Mouse (Mus musculus): Measurements from ENCODE around the gene Gmppb.

Gene Gmppb

GRCm38 (mm10) chr9:108051931-108052220, 2.8 kb downstream of the Gmppb start:
- no peak for DNase-seq

DNA sequence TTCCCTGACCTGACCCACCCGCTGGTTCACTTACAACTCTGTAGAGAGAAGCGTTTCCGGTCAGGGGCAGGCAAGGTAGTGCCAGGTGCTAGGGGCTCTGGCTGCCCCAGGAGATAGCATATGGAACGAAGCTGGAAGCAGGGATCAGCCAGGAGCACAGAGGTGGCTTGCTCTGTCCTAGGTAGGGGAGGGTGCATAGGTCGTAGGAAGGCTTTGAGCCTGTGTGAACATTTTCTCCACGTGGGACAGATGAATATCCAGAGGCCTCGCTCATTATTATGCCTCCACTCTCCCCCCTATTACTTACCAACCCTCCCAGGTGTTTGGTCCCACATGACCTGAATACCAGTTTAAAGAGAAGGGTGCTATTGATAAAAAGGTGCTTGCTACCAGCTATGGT, 3.4 kb downstream of the Gmppb start:
- no peak for DNase-seq

- DNase-seq: peak; percentile 98
Observed at GRCm38 (mm10) chr9:108052885-108053664, 4.0 kb downstream of the Gmppb start, which contains the start of gene Amigo3. Gene Amigo3, plus strand, starts transcription at chr9:108053159.

DNA sequence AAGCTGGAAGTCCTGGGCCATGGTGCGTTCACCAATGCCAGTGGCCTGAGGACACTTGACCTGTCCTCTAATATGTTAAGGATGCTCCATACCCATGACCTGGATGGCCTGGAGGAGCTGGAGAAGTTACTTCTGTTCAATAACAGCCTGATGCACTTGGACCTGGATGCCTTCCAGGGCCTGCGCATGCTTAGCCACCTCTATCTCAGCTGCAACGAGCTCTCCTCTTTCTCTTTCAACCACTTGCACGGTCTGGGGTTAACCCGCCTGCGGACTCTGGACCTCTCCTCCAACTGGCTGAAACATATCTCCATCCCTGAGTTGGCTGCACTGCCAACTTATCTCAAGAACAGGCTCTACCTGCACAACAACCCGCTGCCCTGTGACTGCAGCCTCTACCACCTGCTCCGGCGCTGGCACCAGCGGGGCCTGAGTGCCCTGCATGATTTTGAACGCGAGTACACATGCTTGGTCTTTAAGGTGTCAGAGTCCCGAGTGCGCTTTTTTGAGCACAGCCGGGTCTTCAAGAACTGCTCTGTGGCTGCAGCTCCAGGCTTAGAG, 4.7 kb downstream of the Gmppb start:
- DNase-seq: no peak

DNA sequence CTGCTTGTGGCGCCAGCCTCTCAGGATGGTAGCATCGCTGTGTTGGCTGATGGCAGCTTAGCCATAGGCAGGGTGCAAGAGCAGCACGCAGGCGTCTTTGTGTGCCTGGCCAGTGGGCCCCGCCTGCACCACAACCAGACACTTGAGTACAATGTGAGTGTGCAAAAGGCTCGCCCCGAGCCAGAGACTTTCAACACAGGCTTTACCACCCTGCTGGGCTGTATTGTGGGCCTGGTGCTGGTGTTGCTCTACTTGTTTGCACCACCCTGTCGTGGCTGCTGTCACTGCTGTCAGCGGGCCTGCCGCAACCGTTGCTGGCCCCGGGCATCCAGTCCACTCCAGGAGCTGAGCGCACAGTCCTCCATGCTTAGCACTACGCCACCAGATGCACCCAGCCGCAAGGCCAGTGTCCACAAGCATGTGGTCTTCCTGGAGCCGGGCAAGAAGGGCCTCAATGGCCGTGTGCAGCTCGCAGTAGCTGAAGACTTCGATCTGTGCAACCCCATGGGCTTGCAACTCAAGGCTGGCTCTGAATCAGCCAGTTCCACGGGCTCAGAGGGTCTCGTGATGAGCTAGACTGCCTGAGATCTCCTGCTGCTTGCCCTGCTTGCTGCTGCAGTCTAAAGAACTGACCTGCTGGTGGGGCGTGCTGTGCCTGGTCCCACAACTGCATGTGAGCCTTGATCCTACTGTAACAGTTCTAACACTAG, 5.4 kb downstream of the Gmppb start:
- DNase-seq: no peak

- DNase-seq: no peak
Observed at GRCm38 (mm10) chr9:108055061-108055460, 6.0 kb downstream of the Gmppb start.

DNA sequence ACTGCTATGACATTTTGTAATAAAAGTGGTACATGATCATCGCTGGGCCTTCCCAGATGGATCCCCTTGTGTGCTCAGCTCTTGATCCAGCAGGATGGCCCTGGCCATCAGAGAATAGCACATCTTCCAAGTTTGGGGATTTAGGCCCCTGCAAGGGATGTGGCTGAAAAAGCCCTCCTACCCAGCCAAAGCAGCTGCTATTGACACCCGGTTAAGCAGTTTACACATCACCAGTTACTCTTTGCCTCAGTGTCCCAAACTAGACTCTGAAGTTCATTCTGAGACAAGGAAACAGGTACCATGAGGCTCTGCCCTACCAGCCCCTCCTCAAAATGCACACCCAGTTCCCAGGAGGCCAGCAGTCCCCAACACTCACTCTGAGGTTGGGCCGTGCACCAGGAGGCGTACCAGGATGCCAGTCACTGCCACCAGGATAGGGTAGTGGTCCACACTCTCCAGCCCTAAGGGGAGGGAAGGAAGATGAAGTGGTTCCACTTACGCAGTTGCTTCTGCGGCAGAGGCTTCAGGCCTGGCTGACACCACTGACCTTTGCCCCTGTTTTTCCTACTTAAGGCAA, 6.7 kb downstream of the Gmppb start:
- no peak for DNase-seq

DNA sequence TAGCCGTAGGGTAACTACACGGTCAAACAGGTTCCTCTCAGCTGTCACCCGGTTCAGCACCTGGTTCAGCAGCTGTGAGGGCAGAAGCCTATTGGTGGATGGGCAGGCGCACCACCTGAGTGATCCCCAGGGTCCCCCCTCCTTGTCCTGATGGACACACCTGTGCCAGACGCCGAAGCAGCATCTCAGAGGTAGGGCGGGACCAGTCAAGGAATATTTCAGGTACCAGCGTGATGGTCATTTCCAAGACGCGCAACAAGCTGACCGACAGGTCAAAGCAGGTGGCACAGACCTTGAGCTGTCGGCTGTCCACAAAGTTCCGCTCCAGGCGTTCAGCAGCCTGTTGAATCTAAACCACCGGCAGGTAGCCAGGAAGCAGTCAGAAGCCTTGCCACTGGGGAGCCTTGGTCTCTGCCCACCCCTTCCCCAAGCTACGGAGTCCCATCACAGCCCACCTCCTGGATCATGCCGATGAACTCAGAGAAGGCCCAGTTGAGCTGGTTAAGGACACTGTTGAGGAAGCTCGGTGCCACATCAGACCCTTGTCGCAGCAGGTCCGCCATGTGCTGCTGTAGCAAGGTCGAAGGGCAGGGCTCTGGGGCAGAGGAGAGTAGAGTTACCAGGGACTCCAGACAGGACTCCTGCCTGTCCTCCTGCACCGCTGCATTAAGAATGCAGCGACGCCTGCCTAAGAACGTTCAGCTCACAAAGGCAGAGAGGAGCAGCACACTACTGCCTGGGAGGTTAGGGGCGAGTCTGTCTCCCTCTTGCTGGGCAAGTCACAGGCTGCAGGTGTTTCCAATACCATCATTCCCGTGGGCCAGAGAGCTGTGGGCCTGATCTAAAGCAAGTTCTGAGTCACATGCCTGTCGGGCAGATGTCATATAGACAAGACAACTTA, 7.6 kb downstream of the Gmppb start:
- no peak for DNase-seq

DNA sequence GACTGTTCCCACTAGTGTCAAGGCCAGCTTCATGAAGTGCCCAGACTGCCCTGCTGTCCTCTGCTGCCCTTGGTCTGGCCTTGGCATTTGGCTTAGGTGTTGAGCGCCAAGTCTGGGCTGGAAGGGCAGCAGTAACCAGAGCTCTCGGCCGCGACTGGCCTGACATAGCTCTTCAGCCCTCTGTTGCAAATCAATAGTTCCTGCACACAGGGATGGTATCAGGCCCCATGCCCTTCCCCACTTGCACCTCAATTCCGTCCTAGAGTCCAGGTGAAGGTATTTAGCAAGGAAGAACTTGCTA, 8.2 kb downstream of the Gmppb start:
- DNase-seq: no peak

GRCm38 (mm10) chr9:108058291-108058690, 9.2 kb downstream of the Gmppb start:
- DNase-seq: no peak

GRCm38 (mm10) chr9:108062142-108062541, 13.1 kb downstream of the Gmppb start:
- no peak for DNase-seq

GRCm38 (mm10) chr9:108063361-108063760, 14.3 kb downstream of the Gmppb start:
- DNase-seq: no peak

GRCm38 (mm10) chr9:108065491-108066011, 16.5 kb downstream of the Gmppb start:
- DNase-seq: peak; percentile 78

DNA sequence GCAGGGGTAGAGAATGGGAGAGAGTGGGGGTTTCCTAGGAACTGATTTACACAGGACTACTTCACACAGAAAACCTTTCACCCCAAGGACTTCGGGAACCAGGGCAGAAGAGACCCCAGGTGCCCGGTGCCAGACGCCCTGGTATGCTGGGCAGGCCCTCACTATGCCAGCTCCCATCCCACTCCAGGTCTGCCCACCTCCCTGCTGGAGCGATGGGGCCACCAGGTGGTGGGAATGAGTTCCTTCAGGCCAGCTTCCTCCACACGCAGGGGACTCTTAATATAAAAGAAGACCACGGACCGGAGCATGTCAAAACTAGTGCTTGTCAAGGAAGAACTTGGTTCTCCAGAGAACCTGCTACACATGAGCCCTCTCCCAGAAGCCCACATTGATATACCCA, 18.2 kb downstream of the Gmppb start:
- no peak for DNase-seq

DNA sequence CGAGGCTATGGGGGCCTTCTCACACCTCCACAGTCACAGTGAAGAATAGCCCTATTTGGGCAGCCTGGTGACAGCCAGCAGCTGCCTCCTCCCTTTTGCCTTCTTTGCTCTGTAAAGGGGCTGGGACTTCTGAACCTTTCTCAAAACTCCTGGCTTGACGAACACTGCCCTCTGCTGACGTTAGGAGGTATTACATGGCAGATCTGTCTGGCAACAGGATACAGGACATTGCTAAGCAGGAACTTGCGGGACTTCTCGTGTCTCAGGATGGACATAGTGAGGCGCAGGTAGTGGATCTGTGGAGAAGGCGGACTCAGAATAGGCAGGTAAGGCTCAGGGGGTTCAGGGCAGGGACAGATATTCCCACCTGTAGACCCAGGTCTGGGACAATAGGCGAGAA, 18.9 kb downstream of the Gmppb start:
- peak; percentile 87 for DNase-seq

DNA sequence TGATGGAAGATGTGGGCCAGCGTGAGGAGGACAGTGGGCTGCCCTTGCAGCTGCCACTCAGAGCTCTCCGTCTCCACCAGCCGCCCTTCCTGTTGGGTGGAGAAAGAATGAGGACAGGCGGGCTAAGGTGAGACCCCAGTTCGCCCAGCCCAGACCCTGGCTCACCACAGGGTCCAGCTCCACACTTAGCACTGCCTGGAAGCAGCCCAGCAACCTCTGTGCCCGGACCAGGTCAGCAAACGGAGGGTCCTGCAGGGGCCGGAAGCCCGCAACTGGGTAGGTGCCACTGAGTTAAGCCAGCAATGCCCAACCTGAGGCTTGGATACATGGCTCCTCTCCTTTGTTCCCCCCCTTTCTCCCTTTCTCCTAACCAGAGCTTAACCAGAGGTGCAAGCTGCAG, 20.0 kb downstream of the Gmppb start:
- DNase-seq: no peak

- DNase-seq: no peak
Observed at GRCm38 (mm10) chr9:108069529-108069928, 20.5 kb downstream of the Gmppb start.

GRCm38 (mm10) chr9:108071801-108072200, 22.8 kb downstream of the Gmppb start:
- no peak for DNase-seq

GRCm38 (mm10) chr9:108072481-108072924, 23.5 kb downstream of the Gmppb start:
- no peak for DNase-seq

GRCm38 (mm10) chr9:108073141-108073930, 24.3 kb downstream of the Gmppb start:
- no peak for DNase-seq

GRCm38 (mm10) chr9:108080168-108080567, 31.1 kb downstream of the Gmppb start, which contains the start of gene Mst1:
Gene Mst1, plus strand, starts transcription at chr9:108080436.
- no peak for DNase-seq

DNA sequence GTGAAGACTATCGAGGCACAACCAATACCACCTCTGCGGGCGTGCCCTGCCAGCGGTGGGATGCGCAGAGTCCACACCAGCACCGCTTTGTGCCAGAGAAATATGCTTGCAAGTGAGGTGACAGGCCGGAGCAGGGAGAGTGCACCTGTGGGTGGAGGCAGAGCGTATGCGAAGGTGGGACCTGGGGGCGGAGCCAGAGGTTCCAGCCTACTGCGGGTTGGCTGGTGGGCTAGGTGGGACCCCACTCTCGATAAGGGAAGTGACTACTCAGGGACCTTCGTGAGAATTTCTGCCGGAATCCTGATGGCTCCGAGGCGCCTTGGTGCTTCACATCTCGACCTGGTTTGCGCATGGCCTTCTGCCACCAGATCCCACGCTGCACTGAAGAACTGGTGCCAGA, 33.5 kb downstream of the Gmppb start:
- peak; percentile 50 for DNase-seq
